Mouse (Mus musculus): ENCODE measurements around the gene Tmem107. TPM values are rescaled to one million over a fixed set of nuclear protein-coding genes. Genes with fewer than 3 reads are reported as not detected.

Tmem107 gene
- 1 to 10 TPM; 3.4 to 4.2 TPM for polyA plus RNA-seq (2017; shearing (Covaris generic))

DNA sequence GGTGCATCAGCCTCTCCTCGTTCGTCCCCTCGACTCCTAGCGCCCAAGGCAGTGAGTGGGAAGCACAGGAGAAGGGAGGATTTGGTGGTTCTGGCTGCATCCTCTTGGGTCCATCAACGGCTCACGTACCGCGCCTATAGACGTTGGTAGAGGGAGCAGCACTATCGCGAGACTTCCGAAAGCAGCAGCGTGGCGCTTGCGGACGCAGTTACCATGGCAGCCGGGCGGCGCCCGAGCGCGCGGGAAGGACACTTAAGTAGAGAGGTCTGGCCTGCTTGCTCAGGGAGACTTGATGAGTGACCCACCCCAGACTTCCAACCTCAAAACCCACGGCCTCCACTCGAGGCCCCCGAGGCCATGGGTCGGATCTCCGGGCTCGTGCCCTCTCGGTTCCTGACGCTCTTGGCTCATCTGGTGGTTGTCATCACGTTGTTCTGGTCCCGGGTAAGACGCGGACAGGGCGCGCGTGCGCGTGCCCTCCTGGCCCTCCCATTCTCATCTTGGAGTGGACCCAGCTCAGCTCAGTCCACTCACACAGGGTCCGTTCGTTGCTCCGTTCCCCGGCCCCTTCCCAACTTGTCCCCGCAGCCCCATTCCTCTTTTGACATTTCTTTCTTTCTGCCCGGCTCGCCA, at the start of gene Tmem107:
Tmem107 (plus strand) TSS at position 217 of the 633 bp plus-strand sequence.

DNA sequence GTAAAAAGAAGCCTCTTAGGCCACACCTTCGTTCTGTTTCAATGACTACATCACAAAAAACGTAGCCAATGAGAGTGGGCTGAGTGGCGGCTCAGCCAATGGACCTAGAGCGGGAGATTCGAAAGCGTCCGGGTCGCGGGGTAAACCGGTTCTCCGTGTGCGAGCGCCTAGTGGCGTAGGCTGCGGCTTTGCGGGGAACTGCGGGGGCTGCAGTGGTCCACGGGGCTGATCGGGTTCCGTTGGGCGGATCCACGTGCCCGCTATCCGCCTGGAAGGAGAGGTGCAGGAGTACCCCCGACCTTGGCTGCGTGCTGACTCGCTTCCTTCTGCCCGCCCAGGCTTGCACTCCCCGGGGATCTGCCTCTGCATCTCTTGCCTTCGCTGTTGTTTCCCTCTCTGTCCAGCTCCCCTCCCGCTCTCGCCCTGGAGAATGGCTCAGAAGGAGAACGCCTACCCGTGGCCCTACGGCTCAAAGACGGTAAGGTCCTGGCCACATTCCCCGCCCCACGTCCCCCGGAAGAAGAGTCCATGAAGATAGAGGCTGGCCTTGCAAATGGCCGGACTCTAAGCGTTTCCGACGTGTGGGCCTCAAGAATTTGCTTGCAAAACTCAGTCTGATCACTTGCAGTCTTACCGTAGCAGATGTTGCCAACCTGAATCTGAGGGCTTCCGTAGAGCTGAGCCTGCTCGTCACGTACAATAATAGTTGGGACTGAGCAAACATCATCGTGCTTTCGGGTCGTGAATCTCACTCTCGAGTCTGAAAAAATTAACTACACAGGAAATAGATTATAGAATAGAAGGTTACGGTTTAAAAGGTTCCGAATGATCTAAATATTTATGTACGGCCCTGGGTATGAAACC, 24.8 kb upstream of the Tmem107 start, which contains the start of gene Aurkb:
Aurkb (plus strand) TSS at position 117 of the 864 bp plus-strand sequence.

DNA sequence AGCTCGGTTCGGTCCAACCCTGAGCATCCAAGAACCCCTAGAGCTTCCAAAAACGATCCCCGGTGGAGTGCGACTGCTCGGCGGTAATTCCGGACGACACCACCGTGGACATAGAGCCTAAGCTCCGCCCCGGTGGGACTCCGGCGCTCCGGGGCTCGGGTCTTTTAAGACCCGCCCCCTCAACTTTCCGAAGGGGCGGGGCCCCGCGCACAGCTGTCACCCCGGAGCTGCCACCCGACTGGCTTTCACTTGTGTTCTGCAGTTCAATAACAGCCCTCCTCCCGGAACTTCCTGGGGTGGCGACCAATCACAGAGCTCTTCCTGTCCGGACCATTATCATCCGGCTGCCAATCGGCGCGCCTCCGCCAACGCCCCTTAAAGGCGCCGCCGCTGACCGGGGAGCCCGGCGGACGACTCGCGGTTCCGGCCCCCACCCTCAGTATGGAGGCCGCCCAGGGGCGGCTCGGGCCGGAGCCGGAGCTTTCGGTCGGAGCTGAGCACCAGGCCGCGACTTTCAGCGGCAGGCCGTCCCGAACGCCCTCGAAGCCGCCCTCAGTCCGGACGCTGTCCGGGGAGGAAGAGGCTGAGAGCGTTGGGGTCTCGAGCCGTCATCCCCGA, 11.1 kb upstream of the Tmem107 start, which contains the start of gene Borcs6:
Borcs6 (plus strand) TSS at position 361 of the 618 bp plus-strand sequence.

DNA sequence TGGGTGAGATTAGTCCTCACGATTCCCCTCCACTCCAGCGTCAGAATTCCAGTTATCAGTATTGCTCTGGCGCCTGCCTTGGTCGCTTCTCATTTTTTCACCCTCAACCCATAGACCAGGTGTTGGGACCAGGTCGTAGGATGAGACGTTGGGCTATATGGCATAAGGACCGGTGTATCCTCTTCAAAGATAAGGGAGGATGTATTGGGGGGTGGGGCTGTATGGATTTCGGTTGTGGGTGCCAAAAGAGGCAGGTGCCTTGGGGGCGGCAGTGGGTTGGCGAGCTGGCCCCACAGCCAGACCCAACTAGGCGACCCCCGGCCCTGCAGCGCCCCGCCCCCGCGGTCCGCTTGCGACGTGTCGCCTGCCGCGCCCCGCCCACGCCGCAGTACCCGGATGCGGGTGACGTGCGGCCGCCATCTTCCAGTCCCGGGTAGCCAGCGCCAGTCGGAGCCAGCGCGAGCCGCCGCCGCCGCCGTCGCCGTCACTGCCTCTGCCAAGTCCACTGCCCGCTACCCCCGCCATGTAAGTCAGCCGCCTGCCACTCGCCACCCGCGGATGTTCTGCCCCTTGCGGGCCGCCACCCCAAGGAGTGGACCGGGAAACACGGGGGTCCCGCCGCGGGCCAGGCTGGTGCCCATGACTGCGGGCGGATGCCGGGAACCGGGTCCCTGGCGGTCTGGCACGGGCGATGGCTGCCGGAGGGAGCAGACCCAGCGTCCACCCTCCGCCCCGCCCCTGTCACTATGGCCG, 17.7 kb downstream of the Tmem107 start, which contains the start of gene Vamp2:
Vamp2 (plus strand) TSS at position 388 of the 753 bp plus-strand sequence.

DNA sequence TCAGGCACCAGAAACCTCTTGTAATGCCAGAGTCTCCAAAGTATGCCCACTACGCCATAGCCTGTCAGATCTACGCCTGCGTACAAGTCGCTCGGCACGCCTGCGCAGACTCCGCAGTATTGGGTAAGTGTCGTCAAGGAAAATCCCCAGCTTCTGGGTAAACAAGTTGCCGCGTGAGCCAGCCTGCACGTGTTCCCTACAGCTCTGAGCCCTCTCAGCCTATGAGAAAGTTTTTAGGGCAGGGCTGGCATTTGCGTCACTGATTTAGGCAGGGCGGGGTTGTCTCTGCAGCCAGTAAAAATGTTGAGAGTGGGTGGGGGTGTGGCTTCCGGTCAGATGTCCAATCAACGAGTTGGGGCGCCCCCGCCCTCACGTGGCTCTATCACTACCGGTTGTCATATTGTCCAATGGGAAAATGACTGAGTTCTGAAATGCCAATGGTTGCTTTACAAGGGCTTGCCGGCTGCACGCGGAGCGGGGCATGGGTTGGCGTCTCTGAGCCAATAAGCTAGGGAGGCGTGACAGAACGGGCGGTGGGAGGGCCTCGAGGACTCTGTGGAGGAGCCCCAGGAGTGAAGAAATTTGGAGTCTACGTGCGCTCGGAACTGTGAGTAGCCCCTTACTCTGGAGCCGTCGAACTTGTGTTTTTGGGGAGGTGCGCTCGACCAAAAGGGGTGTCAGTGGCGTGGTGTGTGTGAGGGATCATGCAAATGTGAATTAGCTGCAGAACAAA, 24.3 kb downstream of the Tmem107 start, which contains the start of gene Per1:
Per1 (plus strand) TSS at position 521 of the 733 bp plus-strand sequence.

DNA sequence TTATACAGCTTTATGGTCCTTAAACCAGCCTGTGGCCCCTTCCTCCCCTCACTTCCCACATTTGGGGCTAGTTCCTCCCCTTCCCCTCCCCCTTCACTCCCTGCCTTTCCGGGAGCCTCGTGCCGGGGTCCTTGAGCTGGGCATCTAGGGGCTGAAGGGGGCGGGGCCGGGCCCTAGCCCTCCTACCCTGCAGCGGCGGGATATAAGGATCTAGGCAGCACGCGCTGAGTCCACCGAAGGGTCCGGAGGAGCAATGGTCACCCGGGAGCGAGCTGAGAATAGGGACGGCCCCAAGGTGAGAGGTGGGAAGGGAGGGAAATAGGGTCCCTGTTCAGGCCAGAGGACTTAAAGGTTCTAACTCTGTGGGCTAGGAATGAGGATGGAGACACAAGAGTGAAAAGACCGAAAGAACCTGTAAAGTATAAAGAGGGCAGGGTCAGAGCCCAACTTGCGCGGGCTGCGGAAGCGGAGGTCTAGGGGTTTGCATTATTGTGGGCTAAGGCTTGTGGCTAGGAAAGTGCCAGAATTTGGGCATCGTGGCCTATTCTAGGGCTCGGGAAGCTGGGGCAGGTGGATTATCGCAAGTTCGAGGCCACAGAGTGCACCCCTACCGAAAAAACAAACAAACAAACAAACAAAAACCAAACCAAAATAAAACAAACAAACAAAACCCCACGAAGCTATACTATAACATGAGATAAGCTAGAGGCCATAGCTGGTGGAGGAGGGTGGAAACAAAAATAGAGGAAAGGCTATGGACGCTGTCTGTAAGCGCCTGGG, 49.8 kb downstream of the Tmem107 start, which contains the start of gene Hes7:
Hes7 (plus strand) TSS at position 184 of the 780 bp plus-strand sequence.

DNA sequence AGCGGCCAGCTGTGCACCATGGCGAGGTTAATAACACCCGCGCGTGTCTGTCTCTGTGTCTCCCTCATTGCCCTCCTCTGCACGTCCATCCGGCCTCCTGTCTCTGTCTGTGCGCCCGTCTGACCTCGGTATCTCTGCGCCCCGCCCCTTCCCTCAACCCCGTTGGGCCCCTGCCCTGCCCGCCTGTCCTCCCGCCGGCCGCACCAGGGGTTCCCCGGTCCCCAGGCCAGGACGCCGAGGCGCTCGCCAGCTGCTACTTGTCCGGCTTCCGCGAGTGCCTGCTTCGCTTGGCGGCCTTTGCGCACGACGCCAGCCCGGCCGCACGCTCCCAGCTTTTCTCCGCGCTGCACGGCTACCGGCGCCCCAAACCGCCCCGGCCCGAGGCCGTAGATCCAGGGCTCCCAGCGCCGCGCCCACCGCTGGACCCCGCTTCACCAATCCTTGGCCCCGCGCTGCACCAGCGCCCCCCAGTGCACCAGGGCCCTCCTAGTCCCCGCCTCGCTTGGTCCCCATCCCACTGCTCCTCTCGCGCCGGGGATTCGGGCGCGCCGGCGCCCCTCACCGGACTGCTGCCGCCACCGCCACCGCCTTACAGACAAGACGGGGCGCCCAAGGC, 51.8 kb downstream of the Tmem107 start, which contains the start of gene 9130213A22Rik:
9130213A22Rik (minus strand) TSS at position 254 of the 616 bp plus-strand sequence.

Other genes with a start within 250 kb of the Tmem107 start
- gene Ndel1, start 198.9 kb upstream of the Tmem107 start, polyA plus RNA-seq (2017; shearing (Covaris generic)) = 10 to 100 TPM; 59.1 to 78.7 TPM
- not detected for gene Rnf222, start 182.3 kb upstream of the Tmem107 start, polyA plus RNA-seq (2017; shearing (Covaris generic))
- gene Rpl26, start 169.2 kb upstream of the Tmem107 start, polyA plus RNA-seq (2017; shearing (Covaris generic)) = 1,000 to 10,000 TPM in 1 of 2 experiments, 100 to 1,000 TPM in 1; 685 to 1,193 TPM
- gene Odf4, start 143.7 kb upstream of the Tmem107 start, polyA plus RNA-seq (2017; shearing (Covaris generic)) = under 1 TPM in 1 of 2 experiments, not detected in 1; 0.28 TPM
- gene Arhgef15, start 113.3 kb upstream of the Tmem107 start, polyA plus RNA-seq (2017; shearing (Covaris generic)) = under 1 TPM in 1 of 2 experiments, not detected in 1; 0.12 TPM
- 10 to 100 TPM in 1 of 2 experiments, 1 to 10 TPM in 1; 8.1 to 11.2 TPM for gene Slc25a35, start 102.7 kb upstream of the Tmem107 start, polyA plus RNA-seq (2017; shearing (Covaris generic))
- gene Rangrf, start 95.6 kb upstream of the Tmem107 start, polyA plus RNA-seq (2017; shearing (Covaris generic)) = 10 to 100 TPM; 18.9 to 36.2 TPM
- 1 to 10 TPM; 2.9 to 4.4 TPM for gene Pfas, start 62.3 kb upstream of the Tmem107 start, polyA plus RNA-seq (2017; shearing (Covaris generic))
- gene Ctc1, start 54.9 kb upstream of the Tmem107 start, polyA plus RNA-seq (2017; shearing (Covaris generic)) = 10 to 100 TPM; 13.6 to 14.6 TPM
- gene Aurkb, start 25.2 kb upstream of the Tmem107 start, polyA plus RNA-seq (2017; shearing (Covaris generic)) = 10 to 100 TPM; 23.1 to 23.3 TPM
- gene Borcs6, start 11.1 kb upstream of the Tmem107 start, polyA plus RNA-seq (2017; shearing (Covaris generic)) = 1 to 10 TPM; 7.5 to 8.5 TPM
- 100 to 1,000 TPM; 113 to 123 TPM for gene Vamp2, start 17.7 kb downstream of the Tmem107 start, polyA plus RNA-seq (2017; shearing (Covaris generic))
- gene Per1, start 24.4 kb downstream of the Tmem107 start, polyA plus RNA-seq (2017; shearing (Covaris generic)) = 10 to 100 TPM in 1 of 2 experiments, 1 to 10 TPM in 1; 6.6 to 10.3 TPM
- under 1 TPM in 1 of 2 experiments, not detected in 1; 0.08 TPM for gene Hes7, start 49.6 kb downstream of the Tmem107 start, polyA plus RNA-seq (2017; shearing (Covaris generic))
- under 1 TPM in 1 of 2 experiments, not detected in 1; 0.17 TPM for gene 9130213A22Rik, start 51.8 kb downstream of the Tmem107 start, polyA plus RNA-seq (2017; shearing (Covaris generic))
- under 1 TPM in 1 of 2 experiments, not detected in 1; 0.05 TPM for gene Aloxe3, start 55.1 kb downstream of the Tmem107 start, polyA plus RNA-seq (2017; shearing (Covaris generic))
- gene Alox12b, start 86.2 kb downstream of the Tmem107 start, polyA plus RNA-seq (2017; shearing (Covaris generic)) = not detected
- gene Alox8, start 127.0 kb downstream of the Tmem107 start, polyA plus RNA-seq (2017; shearing (Covaris generic)) = 10 to 100 TPM in 1 of 2 experiments, 1 to 10 TPM in 1; 3.0 to 14.3 TPM
- under 1 TPM; 0.10 to 0.79 TPM for gene Gucy2e, start 166.2 kb downstream of the Tmem107 start, polyA plus RNA-seq (2017; shearing (Covaris generic))

All from activated CD4-positive, CD25-positive, alpha-beta regulatory T cell (primary cell).